Mouse (Mus musculus) neutrophil, adult 5-6 weeks (primary cell): Measurements from ENCODE around the gene Piezo1. TPM values are rescaled to one million over a fixed set of nuclear protein-coding genes. Genes with fewer than 3 reads are reported as not detected.

ENCODE experiments used
- ATAC-seq: fragments of 151-379, 151-347 bp; 2 replicates; pipeline ENCODE4 v1.8.0; 2017; ENCODE audit warnings: mild to moderate bottlenecking, moderate TSS enrichment; ENCODE audit not compliant: insufficient number of reproducible peaks, poor library complexity, low FRiP score, severe bottlenecking; ENCODE audit errors: extremely low read depth
- total RNA-seq: library from RNA; stranded (forward); fragments of 200-1000 nt; gene quantifications from 2 replicates; pipeline ENCODE4 v1.2.3, GENCODE M21; 2017

Piezo1 gene
- total RNA-seq, 1 experiment from 2014 or later = 24.4 TPM

- no peak for ATAC-seq
Observed at GRCm38 (mm10) chr8:122548891-122549439, 2.2 kb downstream of the Piezo1 start.

GRCm38 (mm10) chr8:122548331-122548730 lies 2.8 kb downstream of the Piezo1 start:
- ATAC-seq = no peak

GRCm38 (mm10) chr8:122547815-122548214 lies 3.3 kb downstream of the Piezo1 start:
- peak; percentile 76 for ATAC-seq

- no peak for ATAC-seq
Observed at GRCm38 (mm10) chr8:122546811-122547453, 4.2 kb downstream of the Piezo1 start.

- no peak for ATAC-seq
Observed at GRCm38 (mm10) chr8:122546066-122546755, 4.9 kb downstream of the Piezo1 start.

GRCm38 (mm10) chr8:122544138-122544537 lies 7.0 kb downstream of the Piezo1 start:
- no peak for ATAC-seq

- no peak for ATAC-seq
Observed at GRCm38 (mm10) chr8:122538310-122539076, 12.6 kb downstream of the Piezo1 start.

- ATAC-seq = no peak
Observed at GRCm38 (mm10) chr8:122537812-122538211, 13.3 kb downstream of the Piezo1 start.

GRCm38 (mm10) chr8:122537033-122537432 lies 14.1 kb downstream of the Piezo1 start:
- ATAC-seq = no peak

- no peak for ATAC-seq
Observed at GRCm38 (mm10) chr8:122531312-122531711, 19.8 kb downstream of the Piezo1 start.

- no peak for ATAC-seq
Observed at GRCm38 (mm10) chr8:122529159-122529558, 22.0 kb downstream of the Piezo1 start.

- no peak for ATAC-seq
Observed at GRCm38 (mm10) chr8:122527937-122528336, 23.2 kb downstream of the Piezo1 start.

- no peak for ATAC-seq
Observed at GRCm38 (mm10) chr8:122526526-122527170, 24.5 kb downstream of the Piezo1 start.

- ATAC-seq = no peak
Observed at GRCm38 (mm10) chr8:122526084-122526483, 25.0 kb downstream of the Piezo1 start.

GRCm38 (mm10) chr8:122525004-122525403 lies 26.1 kb downstream of the Piezo1 start:
- ATAC-seq = no peak

- ATAC-seq = no peak
Observed at GRCm38 (mm10) chr8:122524506-122524905, 26.6 kb downstream of the Piezo1 start.

- no peak for ATAC-seq
Observed at GRCm38 (mm10) chr8:122523652-122524360, 27.3 kb downstream of the Piezo1 start.

- no peak for ATAC-seq
Observed at GRCm38 (mm10) chr8:122522796-122523651, 28.1 kb downstream of the Piezo1 start.
